Mouse (Mus musculus) kidney, embryonic 14.5 days (tissue): ENCODE measurements around the gene Smarca1. TPM values are rescaled to one million over a fixed set of nuclear protein-coding genes. Genes with fewer than 3 reads are reported as not detected.

Source experiments
- ATAC-seq: fragments of 200-750 bp; cut with Nextera tagmentation; 2 replicates; pipeline ENCODE4 v1.8.0; 2017; ENCODE audit warnings: moderate number of reproducible peaks, mild to moderate bottlenecking, moderate TSS enrichment, moderate library complexity; ENCODE audit not compliant: low FRiP score, low TSS enrichment
- H3K27ac ChIP-seq: fragments of 300-500 bp; sonication (generic); 2 replicates; pipeline ENCODE4 v1.5.1; 2014; ENCODE audit warnings: low read depth, mild to moderate bottlenecking, low read length, moderate library complexity, mixed read lengths
- H3K27me3 ChIP-seq: fragments of 300-500 bp; sonication (generic); 2 replicates; pipeline ENCODE4 v1.6.1; 2014; ENCODE audit warnings: mild to moderate bottlenecking, low read length; ENCODE audit not compliant: control insufficient read depth, insufficient read depth
- H3K36me3 ChIP-seq: fragments of 300-500 bp; sonication (generic); 2 replicates; pipeline ENCODE4 v1.6.1; 2014; ENCODE audit warnings: low read length, mixed read lengths; ENCODE audit not compliant: control insufficient read depth, insufficient read depth
- H3K4me1 ChIP-seq: fragments of 300-500 bp; sonication (generic); 2 replicates; pipeline ENCODE4 v1.6.1; 2014; ENCODE audit warnings: low read length, mixed read lengths; ENCODE audit not compliant: control insufficient read depth, insufficient read depth
- H3K4me2 ChIP-seq: fragments of 300-500 bp; sonication (generic); replicated peaks from 2 replicates; pipeline ENCODE4 v1.6.1; 2014; ENCODE audit warnings: low read depth, mild to moderate bottlenecking, low read length
- H3K4me3 ChIP-seq: fragments of 300-500 bp; sonication (generic); 2 replicates; pipeline ENCODE4 v1.5.1; 2014; ENCODE audit warnings: mild to moderate bottlenecking, low read length
- H3K9ac ChIP-seq: fragments of 300-500 bp; sonication (generic); 2 replicates; pipeline ENCODE4 v1.6.1; 2014; ENCODE audit warnings: low read depth, mild to moderate bottlenecking, low read length, moderate library complexity
- H3K9me3 ChIP-seq: fragments of 300-500 bp; sonication (generic); 2 replicates; pipeline ENCODE4 v1.6.1; 2016; ENCODE audit warnings: low read length; ENCODE audit not compliant: control insufficient read depth
- WGBS: fragments of 180-500 bp; shearing (Covaris S2); extraction: QIAGEN DNeasy Blood & Tissue Kit; methylation state at CpG from one replicate; pipeline ENCODE4 v1.1.7; 2014; 5-methylcytosine and 5-hydroxymethylcytosine counted together
- polyA plus RNA-seq: library from polyadenylated mRNA; unstranded; fragments of >200 nt; fragmentation: Nextera tagmentation; extraction: Ambion mirVana; gene quantifications from 2 replicates; pipeline ENCODE4 v1.2.1, GENCODE M21; 2014

Gene Smarca1
- 16.4 and 23.8 TPM in 2 replicates for polyA plus RNA-seq

DNA sequence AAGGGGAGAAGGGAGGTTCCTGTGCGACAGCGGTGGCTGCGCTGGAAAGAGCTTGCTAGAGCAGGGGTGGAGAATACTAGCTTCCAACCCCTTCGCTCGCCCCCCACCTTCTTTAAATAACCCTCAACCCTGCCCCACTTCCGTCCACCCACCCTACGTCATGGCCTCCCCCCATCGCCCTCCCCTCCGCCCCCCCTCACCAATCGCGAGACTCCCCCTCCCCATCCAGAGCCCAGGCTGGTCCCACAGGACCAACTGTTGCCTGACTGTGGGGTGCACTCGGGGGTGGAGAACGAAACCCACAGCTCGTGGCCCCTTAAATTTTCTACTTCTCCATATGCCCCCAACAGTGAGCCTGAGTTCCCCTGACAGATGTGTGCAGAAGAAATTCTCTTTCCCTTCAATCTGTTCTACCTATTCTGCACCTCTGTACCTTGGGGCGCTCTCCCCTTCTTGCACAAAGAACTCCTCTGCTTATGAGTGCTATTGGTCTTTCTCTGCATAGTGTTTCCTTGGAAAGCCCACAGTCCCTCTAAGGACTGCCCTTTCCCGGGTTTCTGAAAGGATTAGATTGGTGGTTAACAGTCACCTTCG lies at the start of gene Smarca1:
Gene Smarca1, minus strand, starts transcription at position 544 of the 594 bp plus-strand sequence.
- H3K4me3 ChIP-seq, result peak within 1 kb of the TSS; percentile 57
- 23% methylated on average over 14 of the region's 17 CpGs for WGBS
- H3K4me1 ChIP-seq, result no peaks in the 10 kb centered on the region
- H3K27ac ChIP-seq, result no peak within 1 kb of the TSS
- ATAC-seq, result peak; percentile 82
- H3K9ac ChIP-seq, result peak within 1 kb of the TSS; percentile 56
- H3K27me3 ChIP-seq, result no peaks in the 10 kb centered on the region
- no peaks in the 10 kb centered on the region for H3K9me3 ChIP-seq
- no peaks in the 10 kb centered on the region for H3K36me3 ChIP-seq
- H3K4me2 ChIP-seq, result peak within 1 kb of the TSS; percentile 60

GRCm38 (mm10) chrX:47937740-47938139 lies 45.0 kb upstream of the Smarca1 start:
- 36% methylated on average over 2 of the region's 2 CpGs for WGBS
- no peak overlapping the region for H3K4me2 ChIP-seq
- H3K9me3 ChIP-seq, result no peaks in the 10 kb centered on the region
- H3K4me1 ChIP-seq, result no peaks in the 10 kb centered on the region
- no peaks in the 10 kb centered on the region for H3K36me3 ChIP-seq
- no peak overlapping the region for H3K9ac ChIP-seq
- ATAC-seq, result no peak
- H3K27ac ChIP-seq, result no peak overlapping the region
- no peaks in the 10 kb centered on the region for H3K27me3 ChIP-seq
- H3K4me3 ChIP-seq, result no peak overlapping the region

- H3K36me3 ChIP-seq, result no peaks in the 10 kb centered on the region
- H3K9me3 ChIP-seq, result no peaks in the 10 kb centered on the region
- H3K27ac ChIP-seq, result no peak overlapping the region
- no peak overlapping the region for H3K9ac ChIP-seq
- no peak for ATAC-seq
- H3K4me2 ChIP-seq, result no peak overlapping the region
- 71% methylated on average over 5 of the region's 5 CpGs for WGBS
- H3K4me1 ChIP-seq, result no peaks in the 10 kb centered on the region
- H3K27me3 ChIP-seq, result no peaks in the 10 kb centered on the region
- H3K4me3 ChIP-seq, result no peak overlapping the region
Observed at GRCm38 (mm10) chrX:47936885-47937284, 44.1 kb upstream of the Smarca1 start.

DNA sequence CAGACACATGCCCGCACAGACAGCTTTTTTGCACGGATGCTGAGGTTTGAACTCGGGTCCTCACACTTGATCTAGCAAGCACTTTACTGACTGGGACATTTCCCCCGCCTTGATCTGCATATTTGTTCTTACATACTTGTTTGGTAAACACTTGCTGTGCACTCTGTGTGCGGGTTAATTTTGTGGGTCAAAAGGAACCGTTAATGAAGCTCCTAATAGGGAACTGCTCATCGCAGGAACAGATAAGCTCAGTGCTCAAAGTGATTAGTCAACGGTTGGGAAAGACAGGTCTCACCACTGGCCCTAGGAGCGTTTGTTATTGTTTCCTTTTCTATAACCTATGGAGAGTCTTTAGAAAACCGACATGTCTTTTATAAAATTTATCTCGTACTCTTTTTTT lies 41.6 kb upstream of the Smarca1 start:
- no peaks in the 10 kb centered on the region for H3K4me1 ChIP-seq
- no peak overlapping the region for H3K4me2 ChIP-seq
- WGBS, result 87% methylated on average over 11 of the region's 11 CpGs

DNA sequence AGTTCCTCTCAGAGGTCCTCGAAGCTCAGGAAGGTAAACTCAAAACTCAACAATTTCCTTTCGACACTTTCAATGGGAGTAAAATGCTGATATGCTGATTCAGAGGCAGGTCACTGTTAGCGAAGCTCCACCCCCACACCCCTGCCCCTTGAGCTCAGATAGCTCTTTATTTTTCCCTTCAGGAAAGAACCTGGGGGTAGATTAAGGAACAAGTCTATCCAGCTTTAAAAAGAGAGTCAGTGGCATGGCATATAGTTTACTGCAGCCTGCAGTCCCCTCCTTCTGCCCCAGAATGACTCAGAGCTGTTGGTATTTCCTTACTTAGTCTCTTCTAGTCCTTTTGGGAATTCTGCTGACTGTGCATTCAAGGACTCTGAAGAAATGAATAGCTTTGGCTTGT lies 37.7 kb upstream of the Smarca1 start:
- no peaks in the 10 kb centered on the region for H3K9me3 ChIP-seq
- H3K27me3 ChIP-seq, result no peaks in the 10 kb centered on the region
- WGBS, result 82% methylated on average over 3 of the region's 3 CpGs
- no peak overlapping the region for H3K9ac ChIP-seq
- H3K36me3 ChIP-seq, result no peaks in the 10 kb centered on the region
- H3K4me3 ChIP-seq, result no peak overlapping the region
- H3K4me1 ChIP-seq, result no peaks in the 10 kb centered on the region
- no peak overlapping the region for H3K27ac ChIP-seq
- no peak overlapping the region for H3K4me2 ChIP-seq
- no peak for ATAC-seq

More for the DNA sequence above, 41.6 kb upstream of the Smarca1 start:
- H3K27me3 ChIP-seq, result no peaks in the 10 kb centered on the region
- H3K36me3 ChIP-seq, result no peaks in the 10 kb centered on the region
- H3K4me3 ChIP-seq, result no peak overlapping the region
- ATAC-seq, result no peak
- H3K9ac ChIP-seq, result no peak overlapping the region
- H3K27ac ChIP-seq, result no peak overlapping the region
- H3K9me3 ChIP-seq, result no peaks in the 10 kb centered on the region

GRCm38 (mm10) chrX:47927981-47928380 lies 35.2 kb upstream of the Smarca1 start:
- Histone ChIP-seq H3K9me3 (no peaks in the 10 kb centered on the region), H3K36me3 (no peaks in the 10 kb centered on the region), H3K27ac (no peak overlapping the region), H3K4me2 (no peak overlapping the region), H3K27me3 (no peaks in the 10 kb centered on the region), H3K9ac (no peak overlapping the region), H3K4me3 (no peak overlapping the region), H3K4me1 (no peaks in the 10 kb centered on the region)
- no peak for ATAC-seq
- 77% methylated on average over 3 of the region's 3 CpGs for WGBS

GRCm38 (mm10) chrX:47920541-47920940 lies 27.8 kb upstream of the Smarca1 start:
- no peak overlapping the region for H3K9ac ChIP-seq
- H3K4me1 ChIP-seq, result no peaks in the 10 kb centered on the region
- no peak overlapping the region for H3K4me2 ChIP-seq
- H3K9me3 ChIP-seq, result no peaks in the 10 kb centered on the region
- WGBS, result 81% methylated on average over 5 of the region's 5 CpGs
- no peaks in the 10 kb centered on the region for H3K27me3 ChIP-seq
- no peak for ATAC-seq
- H3K27ac ChIP-seq, result no peak overlapping the region
- H3K4me3 ChIP-seq, result no peak overlapping the region
- no peaks in the 10 kb centered on the region for H3K36me3 ChIP-seq

DNA sequence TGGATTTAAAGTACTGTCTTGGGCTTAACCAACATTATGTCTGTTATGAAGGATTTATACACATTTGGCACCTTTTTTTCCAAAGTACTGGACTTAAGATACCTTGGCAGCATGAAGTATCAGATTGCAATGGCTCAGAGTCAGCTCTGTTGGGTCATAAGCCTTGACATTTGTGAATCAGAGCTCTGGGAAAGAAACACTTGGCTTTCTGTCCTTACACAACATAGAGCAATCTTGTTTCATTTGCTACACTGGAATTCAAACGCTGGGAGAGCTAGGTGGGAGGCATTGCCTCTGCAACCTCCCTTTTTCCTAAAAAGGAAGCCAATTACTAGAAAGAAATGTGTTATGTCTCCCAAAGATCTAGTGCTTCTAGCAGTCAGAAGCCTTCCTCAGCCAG lies 24.1 kb upstream of the Smarca1 start:
- no peak for ATAC-seq

DNA sequence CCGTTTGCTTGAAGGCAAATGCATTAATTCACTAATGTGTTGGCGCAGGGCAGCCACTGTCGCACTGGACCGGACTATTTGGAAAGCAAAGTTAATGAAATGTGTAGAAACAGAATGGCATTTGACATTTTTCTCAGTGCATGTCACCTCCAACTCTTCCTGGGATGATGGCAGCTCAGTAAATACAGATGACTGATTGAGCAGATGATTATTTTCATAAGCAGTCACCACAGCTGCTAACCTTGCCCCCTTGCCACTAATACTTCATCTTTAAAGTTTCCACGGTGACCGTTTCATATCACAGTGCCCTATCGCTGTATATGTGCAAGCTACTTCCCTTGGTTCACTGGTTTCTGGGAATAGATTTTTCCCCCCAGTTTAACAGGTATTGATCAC lies 20.8 kb upstream of the Smarca1 start:
- no peak overlapping the region for H3K27ac ChIP-seq
- no peaks in the 10 kb centered on the region for H3K36me3 ChIP-seq
- H3K9ac ChIP-seq, result no peak overlapping the region
- no peaks in the 10 kb centered on the region for H3K27me3 ChIP-seq
- WGBS, result 68% methylated on average over 7 of the region's 7 CpGs
- no peaks in the 10 kb centered on the region for H3K9me3 ChIP-seq
- no peak for ATAC-seq
- no peaks in the 10 kb centered on the region for H3K4me1 ChIP-seq
- H3K4me2 ChIP-seq, result peak overlapping the region; percentile 51
- peak overlapping the region; percentile 62; the same call in 1 of the 2 replicates for H3K4me3 ChIP-seq

More for the DNA sequence above, 24.1 kb upstream of the Smarca1 start:
- no peaks in the 10 kb centered on the region for H3K9me3 ChIP-seq
- H3K4me3 ChIP-seq, result no peak overlapping the region
- no peak overlapping the region for H3K27ac ChIP-seq
- WGBS, result 58% methylated on average over 1 of the region's 1 CpGs
- no peaks in the 10 kb centered on the region for H3K4me1 ChIP-seq
- no peak overlapping the region for H3K9ac ChIP-seq
- no peak overlapping the region for H3K4me2 ChIP-seq
- no peaks in the 10 kb centered on the region for H3K36me3 ChIP-seq
- no peaks in the 10 kb centered on the region for H3K27me3 ChIP-seq
